Mouse (Mus musculus) spleen, adult 12 weeks (tissue): ENCODE results near the gene Gbf1.

Experiments
- DNase-seq: peaks from one replicate; pipeline ENCODE4 v3.0.0; 2022; ENCODE audit warnings: low spot score

Gene Gbf1

DNA sequence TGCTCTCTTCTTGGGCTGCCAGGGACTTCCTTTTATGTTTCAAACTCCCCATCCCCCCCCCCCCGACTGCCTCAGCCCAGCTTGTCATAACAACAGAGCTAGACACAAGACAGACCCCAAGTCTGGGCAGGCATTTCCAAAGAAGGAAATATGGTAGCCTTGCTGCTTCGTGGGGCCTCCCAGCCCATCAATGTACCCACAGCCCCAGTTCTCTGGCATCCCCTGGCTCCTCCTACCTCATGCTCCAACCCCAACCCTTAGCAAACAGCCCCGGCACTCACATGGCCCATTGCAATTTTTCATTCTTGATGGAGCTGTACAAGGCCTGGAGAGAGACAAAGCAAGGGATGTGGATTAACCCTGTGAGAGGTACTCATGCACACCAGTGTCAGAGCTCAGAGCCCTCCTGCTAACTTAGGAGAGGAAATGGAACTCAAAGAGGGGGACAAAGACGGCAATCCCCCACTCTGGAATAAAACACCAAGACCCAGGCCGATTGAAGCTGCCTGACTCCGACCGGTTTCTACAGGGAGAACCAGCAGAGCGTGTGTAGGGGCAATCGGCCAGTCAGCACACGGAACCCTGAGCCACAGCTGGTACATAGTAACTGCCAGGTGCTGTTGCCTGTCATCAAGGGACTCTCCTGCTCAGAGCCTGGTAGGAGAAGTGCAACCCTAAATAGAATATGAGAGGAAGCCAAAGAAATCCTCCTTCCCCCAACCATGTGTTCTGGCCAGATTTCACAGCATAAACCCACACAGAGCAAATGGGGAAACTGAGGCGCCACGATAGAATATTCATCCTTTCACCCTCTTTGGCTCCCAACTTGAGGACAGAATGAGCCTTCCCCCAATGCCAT is 163.7 kb downstream of the Gbf1 start:
- DNase-seq: no peak

DNA sequence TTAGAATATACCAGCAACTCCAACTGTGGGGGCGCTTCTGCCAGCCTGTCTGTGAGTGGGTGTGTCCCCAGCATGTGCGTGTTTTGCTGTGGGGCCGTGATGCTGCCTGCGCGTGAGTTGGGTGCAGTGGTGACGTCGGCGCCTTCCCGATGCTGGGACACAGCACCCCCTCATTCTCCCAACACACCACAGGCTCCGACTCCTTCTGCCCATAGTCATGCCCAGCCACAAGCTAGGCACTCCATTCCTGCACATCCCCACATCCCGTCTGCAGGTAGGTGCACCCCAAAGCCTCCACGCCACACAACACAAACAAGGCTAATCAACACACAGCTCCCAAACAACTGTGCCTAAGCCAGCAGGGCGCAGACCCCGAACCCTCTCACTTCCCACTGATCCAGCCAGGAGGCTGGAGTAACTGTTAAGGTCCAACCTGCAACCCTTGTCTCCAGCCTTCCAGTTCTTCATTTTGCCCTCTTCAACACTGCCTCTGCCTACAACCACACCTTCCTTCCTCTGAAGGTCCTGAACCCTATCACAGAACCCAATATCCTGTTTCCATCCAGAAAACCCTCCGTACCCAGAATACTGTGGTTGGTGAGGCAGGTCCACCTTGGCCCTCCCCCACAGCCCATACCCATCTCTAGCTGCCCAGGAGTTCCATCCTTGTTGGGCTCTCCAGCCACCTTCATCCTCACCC is 164.7 kb downstream of the Gbf1 start:
- no peak for DNase-seq

DNA sequence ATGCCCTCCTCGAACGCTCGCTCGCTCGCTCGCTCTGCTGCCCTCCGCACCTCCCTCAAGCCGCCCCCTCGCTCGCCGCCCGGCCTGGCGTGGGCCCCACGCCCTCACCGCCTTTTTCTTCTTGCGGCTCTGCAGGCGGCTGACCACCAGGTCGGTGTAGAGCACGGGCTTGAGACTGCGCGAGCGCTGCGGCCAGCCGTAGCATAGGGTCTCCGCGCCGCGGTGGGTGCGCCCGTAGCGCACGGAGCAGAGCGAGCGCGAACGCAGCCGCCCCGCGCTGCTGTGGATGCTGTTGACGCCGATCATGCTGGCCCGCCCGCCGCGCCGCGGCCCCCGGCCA is 165.2 kb downstream of the Gbf1 start:
- no peak for DNase-seq

DNA sequence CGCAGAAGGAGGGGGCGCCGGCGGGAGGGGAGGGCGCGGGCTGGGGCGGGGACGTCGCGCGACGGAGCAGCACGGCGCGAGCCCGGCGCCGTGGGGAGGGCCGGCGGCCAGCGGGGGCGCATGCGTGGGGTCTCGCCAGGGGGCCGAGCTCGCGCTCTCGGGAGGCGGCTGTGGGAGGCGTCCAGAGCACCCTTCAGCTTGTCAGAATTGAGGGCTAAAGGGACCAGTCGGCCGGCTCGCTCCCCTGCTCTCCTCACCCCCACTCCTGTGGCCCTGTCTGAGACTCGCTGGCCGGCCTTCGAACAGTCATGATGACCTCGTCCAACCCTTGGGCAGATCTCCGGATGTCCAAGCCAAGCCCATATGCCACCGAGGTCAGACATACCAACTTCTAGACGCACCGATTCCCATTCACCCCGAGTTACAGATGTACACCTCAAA is 165.7 kb downstream of the Gbf1 start:
- no peak for DNase-seq

DNA sequence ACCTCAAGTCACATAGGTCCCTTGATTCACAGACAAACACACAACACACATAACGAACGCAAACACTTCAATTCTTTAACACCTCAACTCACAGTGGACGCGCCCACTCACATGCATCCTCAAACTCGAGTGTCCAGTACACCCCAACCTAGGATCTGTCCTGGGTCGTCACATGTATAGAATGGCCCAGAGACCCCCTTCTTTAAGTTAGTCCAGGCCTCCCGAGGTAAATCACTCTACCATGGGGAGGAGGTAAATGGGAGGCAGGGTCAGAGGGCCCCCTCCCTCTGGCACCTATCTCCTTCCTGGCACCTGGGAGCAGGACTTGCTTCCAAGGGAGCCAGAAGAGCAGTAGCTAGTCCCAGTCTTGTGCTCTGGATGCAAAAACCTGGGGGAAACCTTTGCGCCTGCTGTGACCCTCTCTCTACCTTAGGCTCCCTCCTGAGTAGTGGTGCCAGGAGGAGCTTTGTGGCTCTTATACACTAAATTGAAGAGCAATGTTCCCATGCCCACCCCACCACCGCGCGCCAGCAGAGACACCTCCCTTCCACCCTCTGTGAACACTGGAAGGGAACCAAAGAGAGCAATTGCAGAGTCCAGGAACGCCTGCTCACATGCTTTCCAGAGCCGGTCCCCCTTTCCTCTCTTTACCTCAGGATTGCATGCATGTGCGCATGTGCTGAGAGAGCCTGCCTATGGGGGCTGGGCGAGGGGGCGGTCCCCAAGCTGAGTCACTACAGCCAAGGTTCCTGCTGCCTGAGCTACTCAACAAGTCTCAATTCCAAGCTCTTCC is 166.5 kb downstream of the Gbf1 start:
- no peak for DNase-seq

DNA sequence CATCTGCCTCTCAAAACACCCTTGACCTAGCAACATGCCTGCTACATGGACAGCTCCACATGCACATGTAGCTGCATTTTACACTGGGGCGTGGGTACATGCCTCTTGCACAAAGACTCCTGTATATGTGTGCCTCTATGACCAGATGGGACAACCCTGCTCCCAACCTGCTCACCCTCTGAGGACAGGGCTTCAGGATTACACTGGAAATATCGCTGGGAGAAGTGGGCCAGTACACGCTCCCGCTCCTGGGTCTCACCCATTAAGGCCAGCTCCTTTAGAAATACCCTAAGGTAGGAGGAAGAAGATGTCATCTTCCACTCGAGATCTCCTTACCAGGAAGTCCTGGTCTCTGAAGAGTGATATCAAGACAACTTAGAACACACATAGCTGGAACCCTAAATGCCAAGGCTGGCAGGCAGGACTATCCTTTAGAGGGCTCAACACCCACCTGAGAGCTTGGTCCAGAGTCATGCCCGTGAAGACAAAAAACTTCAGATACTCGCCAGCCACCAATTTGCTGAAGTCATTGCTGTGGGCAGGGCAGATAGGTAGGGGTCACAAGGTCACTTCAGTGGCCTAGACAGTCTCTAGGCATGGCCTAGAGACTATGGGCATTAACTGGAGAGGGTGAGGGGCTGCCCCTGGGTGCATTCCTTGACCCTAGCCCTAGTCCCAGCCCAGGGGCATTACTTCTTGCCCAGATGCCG is 167.9 kb downstream of the Gbf1 start:
- no peak for DNase-seq

DNA sequence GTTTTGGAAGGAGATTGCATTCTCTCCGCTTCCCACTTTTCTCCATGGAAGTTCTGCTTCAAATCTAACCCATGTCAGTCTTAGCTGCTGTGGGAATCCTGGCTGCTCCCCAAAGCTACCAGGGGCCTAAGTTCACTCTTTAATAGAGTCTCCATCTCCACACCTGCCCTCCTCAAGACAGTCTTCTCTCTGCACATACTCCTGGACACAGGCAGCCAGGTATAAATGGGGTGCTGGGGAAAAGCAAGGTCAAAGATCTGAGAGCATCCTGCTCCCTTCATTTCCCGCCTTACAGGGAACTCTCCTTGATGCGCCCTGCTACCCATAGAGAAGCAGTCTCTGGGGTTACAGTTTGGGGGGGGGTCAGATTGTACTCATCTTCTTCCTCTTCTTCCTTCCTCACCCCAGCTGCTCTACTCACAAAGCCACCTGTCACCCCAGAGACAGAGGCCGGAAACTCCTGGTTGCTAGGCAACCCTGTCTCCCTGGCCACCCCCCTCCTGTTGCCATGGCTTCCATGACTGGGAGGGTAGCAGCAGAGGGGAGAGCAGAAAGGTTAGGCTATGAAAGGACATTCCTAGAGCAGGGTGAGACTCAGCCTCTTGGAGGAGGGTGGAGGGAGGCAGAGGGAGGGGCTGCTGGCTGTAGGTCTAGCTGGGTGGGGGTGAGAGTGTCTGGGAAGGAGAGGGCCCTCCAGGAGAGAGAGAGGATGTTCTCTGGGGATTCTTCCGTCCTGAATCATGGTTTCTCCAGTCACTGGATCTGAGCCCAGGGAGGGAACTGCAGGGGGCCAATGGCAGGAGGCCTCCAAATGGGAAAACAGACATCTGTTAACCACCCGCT is 169.0 kb downstream of the Gbf1 start:
- DNase-seq: no peak

DNA sequence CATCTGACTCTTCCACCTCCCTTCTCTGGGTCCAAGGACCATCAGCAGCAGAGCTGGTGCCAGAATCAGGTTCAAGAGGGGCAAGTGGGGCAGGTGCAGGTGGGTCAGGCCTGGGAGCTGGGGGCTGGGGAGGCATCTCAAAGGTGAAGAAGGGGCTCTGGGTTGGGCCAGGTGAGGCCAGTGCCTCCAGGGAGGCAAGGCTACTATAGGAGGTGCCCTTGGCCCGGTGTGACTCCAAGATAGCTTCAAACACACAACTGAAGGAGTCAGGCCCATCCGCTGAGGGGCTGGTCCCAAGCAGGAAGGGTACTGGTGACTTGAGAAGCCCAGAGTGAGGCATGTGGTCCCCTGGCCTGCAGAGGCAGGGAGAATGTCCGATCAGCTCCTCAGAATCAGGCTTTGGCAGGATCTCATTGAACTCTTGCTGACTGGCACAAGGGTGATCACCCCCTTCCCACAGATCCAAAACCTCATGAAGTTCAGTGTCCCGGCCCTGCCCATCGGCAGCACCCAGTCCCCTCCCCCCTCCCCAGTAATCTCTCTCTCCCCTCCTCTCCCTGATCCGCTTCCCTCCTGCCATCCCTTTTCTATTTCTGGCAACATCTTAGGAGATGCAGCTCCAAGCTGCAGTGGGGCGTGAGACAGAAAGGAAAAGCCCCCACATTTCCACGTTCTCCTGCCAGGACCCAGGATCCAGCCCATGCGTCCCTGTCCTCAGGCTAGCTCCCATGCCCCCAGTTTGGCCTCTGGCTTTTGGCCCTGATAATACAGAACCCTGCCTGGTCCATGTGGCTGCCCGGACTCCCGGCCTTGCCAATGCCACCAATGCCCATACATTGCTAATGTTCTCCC is 170.1 kb downstream of the Gbf1 start:
- no peak for DNase-seq

DNA sequence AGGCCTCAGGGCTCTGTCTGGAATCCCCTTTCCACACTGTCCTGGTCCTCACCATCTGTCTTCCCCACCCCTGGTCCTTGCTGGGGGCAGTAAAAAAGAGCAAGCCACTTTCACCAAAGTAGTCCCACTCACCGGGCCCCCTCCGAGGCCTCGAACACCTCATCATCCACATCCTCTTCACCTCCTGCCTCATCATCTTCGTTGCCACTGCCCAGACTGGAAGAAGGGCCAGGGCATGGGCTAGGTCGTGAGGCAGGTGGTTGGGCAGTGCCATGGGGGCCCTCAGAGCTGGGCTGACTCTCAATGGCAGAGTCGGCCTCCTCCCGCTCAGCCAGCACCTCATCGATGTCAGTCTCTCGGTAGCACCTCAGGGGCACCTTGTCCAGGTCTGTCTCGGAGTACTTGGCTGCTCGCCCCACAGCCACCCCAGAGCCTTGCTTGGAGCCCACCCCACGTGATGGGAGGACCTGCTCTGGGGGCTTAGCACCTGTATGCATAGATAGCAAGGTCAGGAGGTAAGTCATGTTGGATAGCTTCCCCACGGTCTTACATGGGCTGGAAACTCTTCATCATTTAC is 170.8 kb downstream of the Gbf1 start:
- DNase-seq: no peak

DNA sequence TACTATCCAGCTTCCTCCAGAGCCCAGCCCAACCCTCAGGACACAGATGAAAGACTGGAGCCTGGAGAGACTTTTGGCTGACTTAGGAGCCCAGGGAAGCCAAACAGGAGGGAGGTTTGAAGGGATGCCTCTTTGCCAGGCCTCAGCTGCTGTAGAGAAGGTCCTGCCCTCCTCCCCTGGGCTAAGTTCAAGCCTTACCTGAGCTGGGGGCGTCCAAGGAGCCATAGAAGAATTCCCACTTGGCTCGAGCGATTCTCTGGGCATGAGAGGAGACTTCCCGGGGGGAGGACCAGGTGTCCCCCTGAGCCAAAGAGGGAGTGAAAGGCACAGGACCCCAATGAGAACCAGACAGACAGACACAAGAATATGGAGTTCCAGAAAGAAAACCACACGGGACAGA is 171.4 kb downstream of the Gbf1 start:
- DNase-seq: no peak

DNA sequence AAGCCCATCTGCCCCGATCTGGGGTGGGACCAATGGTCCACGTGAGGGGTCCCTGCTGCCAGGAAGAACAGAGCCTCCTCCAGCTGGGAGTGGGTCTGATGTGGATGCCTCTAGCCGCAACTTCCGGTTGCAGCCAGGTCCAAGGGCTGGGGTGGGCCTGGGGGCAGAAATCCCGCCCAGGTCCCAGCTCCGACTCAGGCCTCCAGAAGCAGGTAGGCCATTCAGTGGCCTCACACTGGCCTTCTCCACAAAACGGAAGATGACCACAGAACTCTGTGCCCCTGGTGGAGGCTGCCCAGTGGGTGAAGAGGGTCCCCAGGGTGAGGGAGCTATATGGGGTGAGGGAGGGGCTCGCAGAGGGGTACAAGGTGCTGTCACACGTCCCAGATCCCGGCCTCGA is 172.1 kb downstream of the Gbf1 start:
- no peak for DNase-seq

DNA sequence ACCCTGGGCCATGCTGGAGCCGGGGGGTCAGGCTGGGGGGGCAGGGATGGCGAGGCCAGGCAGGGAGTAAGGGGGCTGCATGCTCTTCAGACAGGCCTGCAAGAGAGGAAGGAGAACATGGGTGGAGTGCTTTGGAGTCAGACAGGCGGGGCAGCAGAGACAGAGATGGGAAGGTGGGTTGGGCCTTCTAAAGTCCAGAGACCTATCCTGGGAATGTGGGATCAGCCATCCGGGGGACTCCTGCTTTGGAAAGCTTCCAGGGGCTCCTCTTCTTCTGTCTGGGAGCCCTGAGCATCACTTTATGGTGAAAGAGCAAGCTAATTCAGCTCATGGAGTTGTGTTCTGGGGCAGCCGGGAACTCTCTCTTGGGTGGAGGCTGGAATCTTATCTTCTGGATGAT is 172.6 kb downstream of the Gbf1 start:
- no peak for DNase-seq

DNA sequence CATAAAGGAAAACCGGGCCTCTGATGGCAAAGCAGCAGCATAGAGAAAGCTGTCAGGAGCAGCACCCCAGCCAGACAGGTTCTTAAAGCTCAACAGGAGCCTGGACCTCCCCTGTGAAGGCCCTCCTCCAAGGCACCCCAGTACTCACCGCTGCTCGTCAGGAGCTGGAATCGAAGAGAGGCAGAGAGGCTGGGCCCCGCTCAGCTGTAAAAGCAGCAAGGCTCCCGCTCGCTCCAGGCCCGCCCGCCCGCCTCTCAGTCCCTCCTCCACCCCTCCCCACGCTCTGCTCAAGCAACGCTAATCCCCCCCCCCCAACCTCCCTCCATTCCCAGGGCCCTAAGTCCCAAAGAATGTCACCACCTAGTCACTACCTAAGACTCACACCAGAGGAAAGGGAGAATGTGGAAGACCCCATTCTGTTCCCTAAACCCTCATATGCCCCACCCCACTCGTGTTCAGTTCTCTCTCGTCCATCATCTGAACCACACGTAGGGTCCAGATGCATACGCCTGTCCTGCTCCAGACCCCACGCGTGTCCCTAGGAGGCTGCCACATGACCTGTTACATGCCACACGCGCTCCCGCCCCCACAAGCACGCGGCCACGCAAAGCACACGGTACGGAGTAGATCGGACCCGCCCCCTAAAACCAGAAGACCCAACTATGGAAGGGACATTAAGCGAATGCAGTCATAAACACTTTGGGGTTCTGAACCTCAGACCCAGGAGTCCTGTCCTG is 173.9 kb downstream of the Gbf1 start:
- no peak for DNase-seq

DNA sequence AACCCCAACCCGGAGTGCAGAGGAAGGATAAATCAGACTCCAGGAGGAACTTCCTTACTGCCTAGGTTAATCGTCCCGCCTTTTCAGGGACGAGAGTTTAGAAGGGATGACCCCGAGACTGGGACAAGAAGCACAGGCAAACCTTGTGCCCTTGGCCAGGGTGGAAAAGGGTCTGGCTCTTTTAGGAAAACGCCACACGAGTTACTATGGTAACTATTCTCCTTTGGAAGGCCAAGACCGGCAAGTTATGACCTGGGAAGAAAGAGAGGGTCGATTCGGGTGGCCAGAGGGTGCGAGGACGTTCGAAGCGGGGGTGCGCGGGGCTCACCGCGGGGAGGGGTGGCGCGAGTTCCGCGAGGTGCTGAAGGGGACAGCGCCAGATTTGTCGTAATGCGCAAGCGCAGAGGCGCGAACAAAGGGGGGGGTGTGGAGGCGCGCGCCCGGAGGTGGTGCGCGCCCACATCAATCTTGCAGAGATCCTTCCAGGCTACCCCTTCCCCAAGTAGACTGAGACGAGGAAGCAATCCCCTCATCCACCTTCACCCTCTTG is 174.5 kb downstream of the Gbf1 start, which contains the start of gene Psd:
Psd (minus strand) TSS at position 401 of the 550 bp plus-strand sequence.
- peak; percentile 45 for DNase-seq

DNA sequence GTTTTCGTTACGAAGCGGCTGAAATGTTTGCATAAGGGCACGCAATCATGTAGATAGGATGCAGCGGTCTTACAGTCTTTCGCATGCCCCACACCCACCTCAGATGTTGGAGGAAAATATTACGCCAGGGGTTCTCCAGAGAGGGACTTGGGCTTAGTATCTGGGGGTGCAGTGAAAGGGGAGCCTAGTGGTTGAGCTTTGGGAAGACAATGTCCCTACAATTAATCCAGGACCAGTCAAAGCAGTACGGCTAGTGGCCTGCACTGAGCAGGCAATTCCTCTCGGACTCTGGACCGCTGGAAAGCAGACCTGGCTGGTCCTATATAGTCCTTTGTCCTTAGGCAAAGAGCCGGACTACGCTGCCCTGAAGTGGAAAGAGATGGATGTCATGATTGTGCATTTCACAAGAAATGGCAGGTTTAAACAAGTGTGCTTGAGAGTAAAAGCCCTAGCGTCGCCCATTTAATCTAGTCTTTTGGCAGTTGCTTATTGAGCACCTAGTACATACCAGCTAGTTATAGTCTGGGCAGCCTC is 175.3 kb downstream of the Gbf1 start:
- DNase-seq: no peak

DNA sequence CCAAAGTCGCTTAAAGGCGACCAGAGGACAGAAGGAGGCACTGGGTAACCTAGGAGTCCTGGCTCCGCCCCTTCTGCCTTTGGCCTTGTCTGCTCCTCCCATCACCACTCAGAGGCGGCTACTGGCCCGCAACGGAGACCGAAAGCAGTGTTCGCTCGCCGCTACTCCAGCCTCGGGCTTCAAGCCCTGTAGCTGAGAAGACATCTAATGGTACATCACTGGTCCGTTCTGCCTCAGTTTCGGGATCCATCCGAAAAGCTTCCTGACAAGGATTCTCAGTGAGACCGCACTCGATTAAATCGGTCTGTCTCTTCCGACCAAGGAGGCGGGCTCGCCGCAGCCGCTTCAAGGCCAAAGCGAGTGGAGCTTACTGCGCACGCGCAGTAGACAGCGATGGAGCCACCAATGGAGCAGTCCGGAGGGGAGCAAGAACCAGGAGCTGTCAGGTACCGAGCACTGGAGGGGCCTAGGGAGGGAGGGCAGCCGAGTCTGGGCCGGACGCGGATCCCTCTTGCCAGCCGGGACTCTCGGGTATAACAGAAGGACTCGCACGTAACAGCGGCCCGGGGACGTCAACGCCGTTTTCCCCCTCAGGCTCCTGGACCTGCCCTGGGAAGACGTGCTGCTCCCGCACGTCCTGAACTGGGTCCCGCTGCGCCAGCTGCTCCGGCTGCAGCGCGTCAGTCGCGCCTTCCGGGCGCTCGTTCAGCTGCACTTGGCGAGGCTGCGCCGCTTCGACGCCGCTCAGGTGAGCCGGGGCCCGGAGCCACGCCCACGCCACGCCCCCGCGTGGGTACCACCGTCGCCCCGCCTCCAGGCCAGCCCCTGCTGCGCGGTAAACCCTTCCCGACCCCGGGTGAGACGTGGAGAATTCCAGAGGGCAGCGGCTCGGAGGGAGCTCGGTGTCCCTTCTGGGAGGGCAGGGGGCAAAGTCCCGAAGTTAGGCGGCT is 176.0 kb downstream of the Gbf1 start, which contains the start of gene Fbxl15:
Fbxl15 (plus strand) TSS at position 104 of the 950 bp plus-strand sequence.
- peak; percentile 90 for DNase-seq

DNA sequence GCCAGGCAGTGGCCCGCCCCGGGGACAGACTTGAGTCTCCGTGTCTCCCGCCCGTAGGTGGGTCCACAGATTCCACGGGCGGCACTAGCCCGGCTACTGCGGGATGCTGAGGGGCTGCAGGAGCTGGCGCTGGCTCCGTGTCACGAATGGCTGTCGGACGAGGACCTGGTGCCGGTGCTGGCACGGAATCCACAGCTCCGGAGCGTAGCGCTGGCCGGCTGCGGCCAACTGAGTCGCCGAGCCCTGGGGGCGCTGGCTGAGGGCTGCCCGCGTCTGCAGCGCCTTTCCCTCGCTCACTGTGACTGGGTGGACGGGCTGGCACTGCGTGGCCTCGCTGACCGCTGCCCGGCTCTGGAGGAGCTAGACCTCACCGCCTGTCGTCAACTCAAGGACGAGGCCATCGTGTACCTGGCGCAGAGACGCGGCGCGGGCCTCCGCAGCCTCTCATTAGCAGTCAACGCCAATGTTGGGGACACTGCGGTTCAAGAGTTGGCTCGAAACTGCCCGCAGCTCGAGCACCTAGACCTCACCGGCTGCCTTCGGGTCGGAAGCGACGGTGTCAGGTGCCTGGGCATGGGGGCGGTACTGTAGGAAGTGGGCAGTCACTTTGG is 176.8 kb downstream of the Gbf1 start:
- no peak for DNase-seq
